Mouse (Mus musculus) CH12.LX (cell line): ENCODE data around the gene Eif5. TPM values are rescaled to one million over a fixed set of nuclear protein-coding genes. Genes with fewer than 3 reads are reported as not detected.

ENCODE experiments used
- DNase-seq: peaks from one replicate; pipeline ENCODE4 v3.0.0-alpha.2; 2013; ENCODE audit errors: extremely low read depth
- H3K27ac ChIP-seq: 2 replicates; pipeline ENCODE4 v1.5.1; 2012; ENCODE audit warnings: low read depth, mild to moderate bottlenecking, control low read depth, moderate library complexity; ENCODE audit not compliant: insufficient read depth
- H3K27me3 ChIP-seq: replicated peaks from 2 replicates; pipeline ENCODE3; 2012; ENCODE audit warnings: inconsistent platforms
- H3K36me3 ChIP-seq, 2 experiments: replicated peaks in 1 of 2; 2 replicates each; pipeline versions ENCODE3 to v1.6.1; 2012; ENCODE audit warnings: inconsistent platforms in 1 of 2, low read length in 1 of 2, mild to moderate bottlenecking in 1 of 2, mixed read lengths in 1 of 2, moderate library complexity in 1 of 2; ENCODE audit not compliant: control insufficient read depth in 1 of 2, insufficient read depth in 1 of 2
- H3K4me1 ChIP-seq, 2 experiments: 2 replicates each; pipeline ENCODE4 v1.6.1; 2012; ENCODE audit warnings: inconsistent platforms in 1 of 2, moderate library complexity in 1 of 2; ENCODE audit not compliant: insufficient read depth in 2 of 2, control insufficient read depth in 1 of 2
- H3K4me2 ChIP-seq: 2 replicates; pipeline ENCODE4 v1.6.1; 2012; ENCODE audit warnings: low read depth, mild to moderate bottlenecking, control low read depth; ENCODE audit not compliant: poor library complexity, insufficient read depth, severe bottlenecking
- H3K4me3 ChIP-seq, 3 experiments: fragments of 150-350 bp in 1 of 3; sonication (generic) in 1 of 3; replicated peaks in 1 of 3; 2 replicates each; pipeline versions ENCODE3 to v1.5.1; 2011 to 2012; ENCODE audit warnings: low read depth in 2 of 3, low read length in 2 of 3, mild to moderate bottlenecking in 2 of 3, moderate library complexity in 2 of 3, control low read depth in 1 of 3, improper control_type of control experiment in 1 of 3, inconsistent platforms in 1 of 3, mixed read lengths in 1 of 3; ENCODE audit not compliant: poor library complexity in 1 of 3
- H3K79me2 ChIP-seq: replicated peaks from 2 replicates; pipeline ENCODE4 v1.6.1; 2012; ENCODE audit warnings: mild to moderate bottlenecking, moderate library complexity; ENCODE audit not compliant: control insufficient read depth, poor library complexity, insufficient read depth, severe bottlenecking; ENCODE audit errors: extremely low read depth
- H3K9ac ChIP-seq: 2 replicates; pipeline ENCODE4 v1.6.1; 2012; ENCODE audit warnings: low read depth, mild to moderate bottlenecking, control low read depth, moderate library complexity; ENCODE audit not compliant: insufficient read depth
- H3K9me3 ChIP-seq: replicated peaks from 2 replicates; pipeline ENCODE3; 2012; ENCODE audit warnings: low read length, inconsistent platforms, mixed read lengths
- BHLHE40 ChIP-seq: IDR thresholded peaks from 2 replicates; pipeline ENCODE4 v1.6.1; 2011; ENCODE audit warnings: mild to moderate bottlenecking, low read depth, low read length, improper control_type of control experiment
- CHD1 ChIP-seq: IDR thresholded peaks from 2 replicates; pipeline ENCODE4 v1.6.1; 2012; ENCODE audit warnings: low read depth, low read length, improper control_type of control experiment, inconsistent platforms
- CTCF ChIP-seq, 2 experiments: IDR thresholded peaks in 1 of 2; conservative IDR thresholded peaks in 1 of 2; 2 replicates each; pipeline ENCODE4 v1.5.1; 2011 to 2012; ENCODE audit warnings: low read depth in 2 of 2, low read length in 2 of 2, improper control_type of control experiment in 1 of 2, inconsistent platforms in 1 of 2, mild to moderate bottlenecking in 1 of 2, moderate library complexity in 1 of 2
- ELF1 ChIP-seq: IDR thresholded peaks from 2 replicates; pipeline ENCODE4 v1.6.1; 2014; ENCODE audit warnings: low read depth, mild to moderate bottlenecking, inconsistent platforms, low read length, improper control_type of control experiment
- ETS1 ChIP-seq: conservative IDR thresholded peaks from 2 replicates; pipeline ENCODE4 v1.6.1; 2012; ENCODE audit warnings: low read depth, mild to moderate bottlenecking, inconsistent platforms, low read length, improper control_type of control experiment, moderate library complexity
- IRF4 ChIP-seq: IDR thresholded peaks from 2 replicates; pipeline ENCODE4 v1.6.1; 2014; ENCODE audit warnings: low read depth, mild to moderate bottlenecking, inconsistent platforms, low read length, improper control_type of control experiment
- JUN ChIP-seq: IDR thresholded peaks from 2 replicates; pipeline ENCODE4 v1.6.1; 2011; ENCODE audit warnings: low read depth, mild to moderate bottlenecking, low read length, improper control_type of control experiment, moderate library complexity; ENCODE audit not compliant: insufficient read depth
- MAX ChIP-seq: IDR thresholded peaks from 2 replicates; pipeline ENCODE4 v1.6.1; 2011; ENCODE audit warnings: low read length, improper control_type of control experiment
- MAZ ChIP-seq: IDR thresholded peaks from 2 replicates; pipeline ENCODE4 v1.6.1; 2012; ENCODE audit warnings: low read depth, mild to moderate bottlenecking, inconsistent platforms, low read length, improper control_type of control experiment, moderate library complexity
- MYC ChIP-seq: IDR thresholded peaks from 2 replicates; pipeline ENCODE4 v1.6.1; 2011; ENCODE audit warnings: low read depth, mild to moderate bottlenecking, improper control_type of control experiment, low read length
- NRF1 ChIP-seq: IDR thresholded peaks from 2 replicates; pipeline ENCODE4 v1.6.1; 2014; ENCODE audit warnings: low read depth, mild to moderate bottlenecking, inconsistent platforms, low read length, improper control_type of control experiment, moderate library complexity
- PAX5 ChIP-seq: IDR thresholded peaks from 2 replicates; pipeline ENCODE4 v1.6.1; 2012; ENCODE audit warnings: low read length, inconsistent platforms, mixed read lengths
- POLR2AphosphoS2 ChIP-seq: IDR thresholded peaks from 2 replicates; pipeline ENCODE4 v1.6.1; 2011; ENCODE audit warnings: low read depth, low read length, improper control_type of control experiment
- SIN3A ChIP-seq: IDR thresholded peaks from 2 replicates; pipeline ENCODE4 v1.6.1; 2012; ENCODE audit warnings: low read length, improper control_type of control experiment, inconsistent platforms
- TBP ChIP-seq: conservative IDR thresholded peaks from 2 replicates; pipeline ENCODE4 v1.6.1; 2011; ENCODE audit warnings: low read depth, low read length, improper control_type of control experiment
- UBTF ChIP-seq: IDR thresholded peaks from 2 replicates; pipeline ENCODE4 v1.6.1; 2012; ENCODE audit warnings: low read depth, mild to moderate bottlenecking, inconsistent platforms, low read length, improper control_type of control experiment, moderate library complexity
- USF1 ChIP-seq: IDR thresholded peaks from 2 replicates; pipeline ENCODE4 v1.6.1; 2014; ENCODE audit warnings: low read depth, mild to moderate bottlenecking, inconsistent platforms, low read length, improper control_type of control experiment
- ZC3H11A ChIP-seq: IDR thresholded peaks from 2 replicates; pipeline ENCODE4 v1.6.1; 2012; ENCODE audit warnings: low read depth, mild to moderate bottlenecking, inconsistent platforms, low read length, improper control_type of control experiment
- ZMIZ1 ChIP-seq: IDR thresholded peaks from 2 replicates; pipeline ENCODE4 v1.6.1; 2012; ENCODE audit warnings: low read depth, mild to moderate bottlenecking, inconsistent platforms, low read length, improper control_type of control experiment
- dilution Hi-C: fragments of 300-500 bp; cut with MboI; formaldehyde crosslinking; loops from 2 replicates; pipeline ENCODE4 v1.14.3; 2020; ENCODE audit warnings: low sequenced_read_pairs; ENCODE audit not compliant: extremely low pct_unique_long_range_greater_than_20kb, extremely low pct_ligation_motif_present
- in situ Hi-C: fragments of 300-500 bp; cut with MboI; formaldehyde crosslinking; loops from 3 replicates; pipeline ENCODE4 v1.14.3; 2019; ENCODE audit warnings: low sequenced_read_pairs, low pct_ligation_motif_present, low pct_unique_long_range_greater_than_20kb, mixed read lengths
- polyA plus RNA-seq: library from polyadenylated mRNA; unstranded; fragments of >175 nt; gene quantifications from 2 replicates; pipeline ENCODE4 v1.2.1, GENCODE M21; 2012; ENCODE audit warnings: low read depth; ENCODE audit not compliant: insufficient read length
- total RNA-seq, 2 experiments: library from RNA; depleted of rRNA; stranded (reverse); fragments of 300-350 nt in 1 of 2; fragments of >200 nt in 1 of 2; gene quantifications; 2 replicates each; pipeline ENCODE4 v1.2.3; 2012 to 2014

The Eif5 gene
- total and polyA plus RNA-seq, 3 experiments, result 118 to 284 (median 156) TPM

DNA sequence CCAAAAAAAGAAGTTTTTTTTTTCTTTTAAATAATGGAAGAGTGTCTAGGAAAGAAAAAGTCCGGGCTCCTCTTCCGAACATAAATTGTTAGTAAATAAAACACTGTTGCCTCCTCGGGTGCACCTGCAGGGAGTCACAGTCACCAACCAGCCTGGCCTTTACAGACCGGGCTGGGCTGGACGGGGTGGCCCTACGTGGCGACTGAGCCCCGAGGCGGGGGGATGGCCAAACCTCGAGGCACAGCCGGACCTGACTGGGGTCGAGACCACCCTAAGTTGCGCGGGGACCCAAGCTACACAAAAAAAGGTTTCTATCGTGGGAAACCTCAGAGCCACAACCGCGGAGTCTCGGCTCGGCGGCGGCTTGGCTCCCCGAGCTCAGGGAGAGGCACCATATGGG is 475 bp upstream of the Eif5 start:
- TF ChIP-seq MAX (no peak), BHLHE40 (peak; percentile 36; the same call in 1 of the 2 replicates), POLR2AphosphoS2 (peak; percentile 63), CHD1 (peak; percentile 87; the same call in 1 of the 2 replicates), SIN3A (peak; percentile 12; the same call in 1 of the 2 replicates), PAX5 (no peak), TBP (no peak), ZC3H11A (no peak)
- Histone ChIP-seq H3K4me3 (peak overlapping the region; percentile 71 to 95 (median 83)), H3K9me3 (no peaks in the 10 kb centered on the region), H3K9ac (peak overlapping the region; percentile 100), H3K4me1 (peaks cover 7 to 57% of the 10 kb centered on the region in 2 experiments), H3K36me3 (peaks cover 26 to 35% of the 10 kb centered on the region in 2 experiments), H3K4me2 (peak overlapping the region; percentile 96), H3K27me3 (no peaks in the 10 kb centered on the region), H3K27ac (peak overlapping the region; percentile 74), H3K79me2 (peaks cover 38% of the 10 kb centered on the region)
- dilution Hi-C loops, result no loop called here
- in situ Hi-C loops, result no loop called here
- no peak for DNase-seq

DNA sequence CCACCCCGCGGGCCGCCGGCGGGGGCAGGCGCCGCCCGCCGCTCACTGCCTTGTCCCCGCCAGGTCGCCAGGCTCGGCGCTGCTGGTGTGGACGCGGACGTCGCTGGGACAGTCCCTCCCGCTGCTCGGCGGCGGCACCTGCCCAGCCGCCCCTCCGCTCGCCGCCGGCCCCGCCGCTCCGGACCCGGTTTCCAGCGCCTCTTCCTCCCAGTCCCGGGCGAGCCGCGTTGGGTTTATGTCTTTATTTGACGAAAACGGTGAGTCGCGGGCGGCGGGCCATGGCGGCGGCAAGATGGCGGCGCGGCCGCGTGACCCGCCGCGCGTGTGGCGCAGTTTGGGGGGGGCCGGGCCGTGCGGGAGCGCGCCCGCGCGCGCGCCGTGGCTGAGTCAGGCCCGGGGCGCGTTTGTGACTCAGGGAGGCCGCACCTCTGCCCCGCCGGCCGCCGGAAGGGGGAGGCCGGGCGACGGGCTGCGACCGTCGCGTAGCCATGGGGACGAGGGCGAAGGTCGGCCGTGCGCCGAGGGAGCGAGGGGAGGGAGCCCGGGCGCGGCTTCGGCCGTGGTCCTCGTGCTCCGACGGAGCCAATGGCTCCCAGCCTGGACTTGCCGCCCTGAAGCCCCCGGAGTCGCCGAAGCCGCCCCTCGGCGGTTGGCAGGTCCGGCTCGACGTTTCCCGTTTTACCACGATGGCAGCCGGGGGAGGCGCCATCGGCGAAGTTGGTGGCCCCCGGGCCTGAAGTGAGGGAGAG is 650 bp downstream of the Eif5 start:
- peak overlapping the region; percentile 67; the same call in 1 of the 2 replicates for H3K4me2 ChIP-seq
- DNase-seq, result peak; percentile 46
- peaks cover 38% of the 10 kb centered on the region for H3K79me2 ChIP-seq
- TF ChIP-seq JUN (no peak), NRF1 (peak; percentile 69), ZMIZ1 (no peak), UBTF (no peak), BHLHE40 (peak; percentile 29; the same call in 1 of the 2 replicates), ELF1 (no peak), SIN3A (peak; percentile 49; the same call in 1 of the 2 replicates), USF1 (peak; percentile 54), CTCF (conservative IDR thresholded peaks at IDR 0.05 in 1 of 2, IDR thresholded peaks at IDR 0.05 in 1 of 2; ENCODE audit: low read depth in 2 of 2, low read length in 2 of 2) (no peak), IRF4 (no peak), MYC (no peak), TBP (no peak), CHD1 (no peak), ETS1 (no peak), MAZ (no peak), MAX (peak; percentile 22; the same call in 1 of the 2 replicates)
- in situ Hi-C loops (no loop called here), dilution Hi-C loops (no loop called here)
- peak overlapping the region; percentile 93 for H3K9ac ChIP-seq
- peaks cover 34 to 47% of the 10 kb centered on the region in 2 experiments for H3K36me3 ChIP-seq
- peak overlapping the region; percentile 80 for H3K27ac ChIP-seq
- no peaks in the 10 kb centered on the region for H3K27me3 ChIP-seq
- H3K4me1 ChIP-seq, result peaks cover 7 to 54% of the 10 kb centered on the region in 2 experiments
- H3K9me3 ChIP-seq, result no peaks in the 10 kb centered on the region
- H3K4me3 ChIP-seq, result peak overlapping the region; percentile 71 to 95 (median 73)
